Mouse (Mus musculus) hindbrain, embryonic 11.5 days (tissue): ENCODE results near the gene Wdr27. TPM values are rescaled to one million over a fixed set of nuclear protein-coding genes. Genes with fewer than 3 reads are reported as not detected.
A peak's percentile ranks its signal among the peaks of the same experiment; 100 is the strongest.
"Not testable (repeated sequence)": the region's sequence is repeated elsewhere in the genome, so short reads cannot be mapped to it uniquely, and the experiment has no call there.

ENCODE experiments used
- ATAC-seq: fragments of 200-750 bp; cut with Nextera tagmentation; 2 replicates; pipeline ENCODE4 v1.8.0; 2017; ENCODE audit warnings: mild to moderate bottlenecking, moderate TSS enrichment, moderate library complexity; ENCODE audit not compliant: low FRiP score
- DNase-seq: peaks from one replicate; pipeline ENCODE4 v3.0.0-alpha.2; 2015; ENCODE audit warnings: low spot score
- H3K27ac ChIP-seq: fragments of 300-500 bp; sonication (generic); 2 replicates; pipeline ENCODE4 v1.5.1; 2014; ENCODE audit warnings: mild to moderate bottlenecking, low read depth, low read length
- H3K27me3 ChIP-seq: fragments of 300-500 bp; sonication (generic); 2 replicates; pipeline ENCODE4 v1.6.1; 2014; ENCODE audit warnings: mild to moderate bottlenecking, low read length, moderate library complexity, mixed read lengths; ENCODE audit not compliant: control insufficient read depth, insufficient read depth
- H3K36me3 ChIP-seq: fragments of 300-500 bp; sonication (generic); 2 replicates; pipeline ENCODE4 v1.6.1; 2014; ENCODE audit warnings: mild to moderate bottlenecking, low read length, moderate library complexity, mixed read lengths; ENCODE audit not compliant: control insufficient read depth, insufficient read depth
- H3K4me1 ChIP-seq: fragments of 300-500 bp; sonication (generic); replicated peaks from 2 replicates; pipeline ENCODE4 v1.6.1; 2014; ENCODE audit warnings: low read length, mixed read lengths; ENCODE audit not compliant: control insufficient read depth, insufficient read depth
- H3K4me2 ChIP-seq: fragments of 300-500 bp; sonication (generic); replicated peaks from 2 replicates; pipeline ENCODE4 v1.6.1; 2014; ENCODE audit warnings: mild to moderate bottlenecking, low read depth, low read length
- H3K4me3 ChIP-seq: fragments of 300-500 bp; sonication (generic); 2 replicates; pipeline ENCODE4 v1.5.1; 2014; ENCODE audit warnings: low read depth, low read length
- H3K9ac ChIP-seq: fragments of 300-500 bp; sonication (generic); 2 replicates; pipeline ENCODE4 v1.6.1; 2014; ENCODE audit warnings: low read depth, low read length
- H3K9me3 ChIP-seq: fragments of 300-500 bp; sonication (generic); 2 replicates; pipeline ENCODE4 v1.6.1; 2016; ENCODE audit warnings: low read length; ENCODE audit not compliant: control insufficient read depth
- WGBS: fragments of 180-500 bp; shearing (Covaris S2); extraction: QIAGEN DNeasy Blood & Tissue Kit; methylation state at CpG from one replicate; pipeline ENCODE4 v1.1.7; 2014; 5-methylcytosine and 5-hydroxymethylcytosine counted together
- polyA plus RNA-seq: library from polyadenylated mRNA; unstranded; fragments of >200 nt; fragmentation: Nextera tagmentation; extraction: Ambion mirVana; gene quantifications from 2 replicates; pipeline ENCODE4 v1.2.1, GENCODE M21; 2014

Wdr27 gene
- polyA plus RNA-seq: 6.0 and 6.2 TPM in 2 replicates

- H3K4me2 ChIP-seq: peak within 1 kb of the TSS; percentile 95
- H3K9ac ChIP-seq: peak within 1 kb of the TSS; percentile 84
- ATAC-seq (peak; percentile 99), DNase-seq (peak; percentile 100)
- 0 out of 2 replicates have a peak, but pooled peaks cover 3% of the 10 kb centered on the region for H3K4me1 ChIP-seq
- no peaks in the 10 kb centered on the region for H3K36me3 ChIP-seq
- no peaks in the 10 kb centered on the region for H3K9me3 ChIP-seq
- WGBS: under 1% methylated on average over 54 of the region's 54 CpGs
- peak within 1 kb of the TSS; percentile 77 for H3K27ac ChIP-seq
- H3K4me3 ChIP-seq: peak within 1 kb of the TSS; percentile 89
- no peaks in the 10 kb centered on the region for H3K27me3 ChIP-seq
Measured at GRCm38 (mm10) chr17:14943009-14943728, at the start of gene Wdr27, which contains the start of gene 1600012H06Rik. TSS of gene Wdr27 (minus strand) at chr17:14943158. TSS of gene 1600012H06Rik (plus strand) at chr17:14943184.

- WGBS: no CpG with 5 or more reads among the region's 98 CpGs
- ATAC-seq: peak; percentile 81
- not testable (repeated sequence) for H3K27me3 ChIP-seq, H3K4me1 ChIP-seq, H3K4me3 ChIP-seq, H3K4me2 ChIP-seq, H3K9me3 ChIP-seq, DNase-seq, H3K27ac ChIP-seq, H3K9ac ChIP-seq, H3K36me3 ChIP-seq
Measured at GRCm38 (mm10) chr17:14992522-14993138, 49.7 kb upstream of the Wdr27 start.

- H3K27ac ChIP-seq, ATAC-seq, H3K27me3 ChIP-seq, H3K4me2 ChIP-seq, H3K4me3 ChIP-seq, DNase-seq, H3K4me1 ChIP-seq, H3K9me3 ChIP-seq, H3K36me3 ChIP-seq, H3K9ac ChIP-seq: not testable (repeated sequence)
- WGBS: 83% methylated on average over 4 of the region's 5 CpGs
Measured at GRCm38 (mm10) chr17:14990116-14990702, 47.3 kb upstream of the Wdr27 start.

- not testable (repeated sequence) for H3K27ac ChIP-seq, H3K36me3 ChIP-seq, H3K27me3 ChIP-seq, H3K4me3 ChIP-seq, H3K4me1 ChIP-seq, DNase-seq, H3K4me2 ChIP-seq, H3K9ac ChIP-seq, H3K9me3 ChIP-seq
- WGBS: no CpG with 5 or more reads among the region's 60 CpGs
- ATAC-seq: peak; percentile 98
Measured at GRCm38 (mm10) chr17:14978362-14979038, 35.5 kb upstream of the Wdr27 start, which contains the start of the genes 9030025P20Rik and Gm3417. TSS of gene 9030025P20Rik (plus strand) at chr17:14978468. TSS of gene Gm3417 (minus strand) at chr17:14978790.

GRCm38 (mm10) chr17:14977718-14978361 lies 34.9 kb upstream of the Wdr27 start:
- DNase-seq, H3K9ac ChIP-seq, H3K4me3 ChIP-seq, H3K27ac ChIP-seq, H3K9me3 ChIP-seq, H3K4me2 ChIP-seq, H3K36me3 ChIP-seq, H3K27me3 ChIP-seq, H3K4me1 ChIP-seq: not testable (repeated sequence)
- peak; percentile 23 for ATAC-seq
- under 1% methylated on average over 4 of the region's 7 CpGs for WGBS

GRCm38 (mm10) chr17:14968373-14968913 lies 25.5 kb upstream of the Wdr27 start:
- H3K27ac ChIP-seq, H3K4me2 ChIP-seq, H3K36me3 ChIP-seq, H3K4me3 ChIP-seq, H3K4me1 ChIP-seq, H3K9ac ChIP-seq, H3K9me3 ChIP-seq, H3K27me3 ChIP-seq, DNase-seq, ATAC-seq: not testable (repeated sequence)
- no CpG with 5 or more reads among the region's 6 CpGs for whole genome bisulfite sequencing

GRCm38 (mm10) chr17:14961557-14962154 lies 18.7 kb upstream of the Wdr27 start:
- ATAC-seq: peak; percentile 92
- not testable (repeated sequence) for DNase-seq, H3K27me3 ChIP-seq, H3K36me3 ChIP-seq, H3K4me1 ChIP-seq, H3K9me3 ChIP-seq, H3K27ac ChIP-seq, H3K9ac ChIP-seq, H3K4me3 ChIP-seq, H3K4me2 ChIP-seq
- no CpG with 5 or more reads among the region's 44 CpGs for WGBS
